Mouse (Mus musculus): ENCODE results near the gene Dph2. TPM values are rescaled to one million over a fixed set of nuclear protein-coding genes. Genes with fewer than 3 reads are reported as not detected.
A peak's percentile ranks its signal among the peaks of the same experiment; 100 is the strongest.

Dph2 gene
- polyA plus RNA-seq, 1 experiment from 2014 or later = 7.0 TPM

DNA sequence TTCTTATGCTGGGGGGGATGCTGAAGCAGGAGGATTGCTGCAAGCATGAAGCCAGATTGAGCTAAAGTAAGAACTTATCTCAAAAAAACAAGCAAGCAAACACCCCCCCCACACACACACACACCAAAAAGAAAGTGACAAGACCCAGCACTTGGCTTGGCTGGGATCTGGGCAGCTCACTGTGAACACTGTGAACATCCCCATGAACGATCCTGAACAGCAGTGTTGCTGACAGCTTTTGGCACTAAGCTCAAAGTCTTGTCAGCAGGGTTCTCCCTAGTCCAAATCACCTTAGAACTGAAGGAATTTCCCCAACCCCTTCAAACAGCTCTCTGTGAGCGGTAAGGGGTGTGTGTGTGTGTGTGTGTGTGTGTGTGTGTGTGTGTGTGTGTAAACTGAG lies 31.6 kb upstream of the Dph2 start:
- ATAC-seq (no peak), DNase-seq (ENCODE audit: low read depth, low spot score) (no peak)
- H3K27me3 ChIP-seq = no peaks in the 10 kb centered on the region
- ChIA-PET CTCF (interaction anchor here (0.9 to 1.2 kb wide), 3 partner anchors 17 to 160 kb away, joined by 3 read pairs; no protein-coding TSS in a partner anchor), POLR2A (interaction anchor here (0.9 kb wide), 1 partner anchor 67 kb away, joined by 3 read pairs; no protein-coding TSS in a partner anchor)
- in situ Hi-C loops (cut with MboI; ENCODE audit: low pct_unique_long_range_greater_than_20kb) = no loop called here
- TF ChIP-seq CTCF (IDR thresholded peaks at IDR 0.05) = no peak

GRCm38 (mm10) chr4:117921358-117921757 lies 29.5 kb upstream of the Dph2 start:
- ChIA-PET POLR2A (no interaction called here), CTCF (no interaction called here)
- TF ChIP-seq CTCF (IDR thresholded peaks at IDR 0.05) = no peak
- no peak for DNase-seq (ENCODE audit: low read depth, low spot score)
- no peaks in the 10 kb centered on the region for H3K27me3 ChIP-seq
- ATAC-seq = no peak
- in situ Hi-C loops (cut with MboI; ENCODE audit: low pct_unique_long_range_greater_than_20kb) = no loop called here

GRCm38 (mm10) chr4:117918762-117919161 lies 26.9 kb upstream of the Dph2 start:
- in situ Hi-C loops (cut with MboI; ENCODE audit: low pct_unique_long_range_greater_than_20kb) = no loop called here
- TF ChIP-seq CTCF (IDR thresholded peaks at IDR 0.05) = no peak
- H3K27me3 ChIP-seq = no peaks in the 10 kb centered on the region
- POLR2A ChIA-PET = no interaction called here
- DNase-seq (ENCODE audit: low read depth, low spot score) (no peak), ATAC-seq (no peak)
- CTCF ChIA-PET = interaction anchor here (1.0 to 1.8 kb wide), 2 partner anchors 10 to 165 kb away, joined by 3 to 6 read pairs; partner anchors contain the start of gene Artn

DNA sequence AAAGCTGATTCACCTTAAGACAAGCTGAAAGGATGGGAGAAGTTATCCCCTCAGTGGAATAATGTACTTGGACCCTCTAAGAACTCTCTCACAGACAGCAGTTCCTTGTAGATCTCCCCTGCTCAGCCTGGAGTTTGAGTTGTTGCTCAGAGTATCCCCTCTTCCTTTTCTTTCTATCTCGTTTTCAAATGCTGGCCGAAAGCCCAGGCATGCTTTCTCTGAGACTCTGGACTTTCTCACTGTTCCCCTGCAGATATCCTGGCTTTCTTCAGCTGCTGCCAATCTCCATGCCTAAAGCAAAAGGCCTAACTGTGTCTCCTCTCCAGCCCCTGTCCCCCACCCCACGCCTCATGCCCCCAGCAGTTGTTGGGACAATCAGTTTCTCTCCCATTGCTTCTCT lies 26.4 kb upstream of the Dph2 start:
- no peak for TF ChIP-seq CTCF (IDR thresholded peaks at IDR 0.05)
- in situ Hi-C loops (cut with MboI; ENCODE audit: low pct_unique_long_range_greater_than_20kb) = no loop called here
- ChIA-PET CTCF (interaction anchor here (1.0 to 1.8 kb wide), 2 partner anchors 10 to 165 kb away, joined by 3 to 6 read pairs; partner anchors contain the start of gene Artn), POLR2A (no interaction called here)
- H3K27me3 ChIP-seq = no peaks in the 10 kb centered on the region
- DNase-seq (ENCODE audit: low read depth, low spot score) = no peak
- ATAC-seq = no peak

DNA sequence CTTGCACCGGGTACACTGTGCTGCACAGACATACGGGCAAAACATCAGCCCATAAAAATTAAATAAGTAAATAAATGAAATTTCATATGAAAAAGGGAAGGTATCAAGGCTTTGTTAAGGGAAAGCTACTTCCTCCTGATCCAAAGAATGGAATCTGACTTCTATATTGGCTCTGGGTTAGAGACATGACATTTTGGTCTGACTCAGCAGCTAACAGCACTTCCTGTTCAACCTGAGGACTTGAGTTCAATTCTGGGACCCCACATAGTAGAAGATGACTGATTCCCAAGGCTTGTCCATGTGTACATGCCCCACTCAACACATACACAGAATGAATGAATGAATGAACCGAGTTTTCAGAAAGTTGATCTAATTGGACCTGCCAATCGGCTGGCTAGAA lies 26.0 kb upstream of the Dph2 start:
- no peaks in the 10 kb centered on the region for H3K27me3 ChIP-seq
- no peak for DNase-seq (ENCODE audit: low read depth, low spot score)
- no peak for ATAC-seq
- TF ChIP-seq CTCF (IDR thresholded peaks at IDR 0.05) = no peak
- in situ Hi-C loops (cut with MboI; ENCODE audit: low pct_unique_long_range_greater_than_20kb) = no loop called here
- ChIA-PET CTCF (interaction anchor here (1.0 to 1.8 kb wide), 2 partner anchors 11 to 166 kb away, joined by 3 to 6 read pairs; partner anchors contain the start of gene Artn), POLR2A (no interaction called here)

GRCm38 (mm10) chr4:117917402-117917801 lies 25.6 kb upstream of the Dph2 start:
- DNase-seq (ENCODE audit: low read depth, low spot score) = no peak
- in situ Hi-C loops (cut with MboI; ENCODE audit: low pct_unique_long_range_greater_than_20kb) = no loop called here
- no peaks in the 10 kb centered on the region for H3K27me3 ChIP-seq
- ChIA-PET CTCF (interaction anchor here (1.0 to 1.8 kb wide), 2 partner anchors 11 to 166 kb away, joined by 3 to 6 read pairs; partner anchors contain the start of gene Artn), POLR2A (no interaction called here)
- ATAC-seq = no peak
- TF ChIP-seq CTCF (IDR thresholded peaks at IDR 0.05) = no peak

DNA sequence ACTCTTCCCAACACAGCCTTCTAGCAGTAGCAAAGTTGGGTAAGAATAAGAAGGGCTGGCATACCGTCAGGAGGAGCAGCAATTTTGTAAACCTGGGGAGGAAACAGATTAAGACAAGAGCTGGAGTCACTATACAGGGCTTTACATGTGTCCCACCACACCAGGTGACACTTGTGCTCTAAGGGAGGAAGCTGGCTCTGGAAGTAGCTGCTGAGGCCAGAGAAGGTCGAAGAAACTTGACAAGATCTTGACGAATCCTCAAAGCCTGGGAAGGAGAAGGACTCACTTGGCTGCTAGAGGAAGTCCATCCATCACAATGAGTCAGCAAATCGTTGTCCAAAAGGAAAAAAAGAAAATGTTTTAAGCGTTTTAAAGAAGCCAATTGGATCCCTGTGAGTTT lies 24.6 kb upstream of the Dph2 start:
- POLR2A ChIA-PET = interaction anchor here (0.7 kb wide), 1 partner anchor 12 kb away, joined by 3 read pairs; the partner anchor contains the start of gene Artn
- CTCF ChIA-PET = interaction anchor here (1.0 to 1.2 kb wide), 2 partner anchors 11 to 57 kb away, joined by 3 to 5 read pairs; no protein-coding TSS in a partner anchor
- in situ Hi-C loops (cut with MboI; ENCODE audit: low pct_unique_long_range_greater_than_20kb) = no loop called here
- TF ChIP-seq CTCF (IDR thresholded peaks at IDR 0.05) = no peak
- ATAC-seq = no peak
- H3K27me3 ChIP-seq = no peaks in the 10 kb centered on the region
- no peak for DNase-seq (ENCODE audit: low read depth, low spot score)

DNA sequence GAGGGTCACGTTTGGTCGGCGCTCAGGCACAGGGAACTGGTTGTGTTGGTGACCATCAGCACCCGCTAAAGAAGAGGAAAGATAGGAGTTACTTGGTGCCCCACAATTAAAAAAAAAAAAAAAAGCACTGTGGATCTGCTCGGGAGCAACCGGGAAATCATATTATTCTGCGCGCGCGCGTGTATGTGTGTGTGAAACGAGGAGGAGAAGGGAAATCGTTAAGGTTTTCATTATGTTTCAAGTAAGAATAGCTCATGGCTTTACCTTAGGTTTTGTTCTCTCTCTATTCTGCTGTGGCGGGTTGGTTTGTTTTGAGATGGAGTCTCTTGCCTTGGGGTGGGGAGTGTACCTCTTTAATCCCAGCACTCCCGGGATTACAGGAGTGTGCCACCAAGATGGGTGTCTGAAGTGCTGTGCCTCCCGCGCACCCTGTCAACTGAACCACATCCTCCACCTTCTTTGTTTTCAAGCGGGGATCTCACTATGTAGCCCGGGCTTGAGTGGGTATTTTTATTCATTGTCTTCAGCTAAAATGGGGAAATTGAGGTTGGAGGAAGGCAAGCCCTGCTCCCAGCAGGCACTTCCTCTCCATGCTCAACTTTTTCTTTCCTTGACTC lies 23.8 kb upstream of the Dph2 start:
- POLR2A ChIA-PET = interaction anchor here (0.7 kb wide), 1 partner anchor 215 kb away, joined by 8 read pairs; no protein-coding TSS in a partner anchor
- in situ Hi-C loops (cut with MboI; ENCODE audit: low pct_unique_long_range_greater_than_20kb) = no loop called here
- ATAC-seq (no peak), DNase-seq (ENCODE audit: low read depth, low spot score) (no peak)
- H3K27me3 ChIP-seq = no peaks in the 10 kb centered on the region
- CTCF ChIA-PET = interaction anchor here (1.0 to 1.2 kb wide), 2 partner anchors 12 to 56 kb away, joined by 3 to 5 read pairs; no protein-coding TSS in a partner anchor
- TF ChIP-seq CTCF (IDR thresholded peaks at IDR 0.05) = no peak

DNA sequence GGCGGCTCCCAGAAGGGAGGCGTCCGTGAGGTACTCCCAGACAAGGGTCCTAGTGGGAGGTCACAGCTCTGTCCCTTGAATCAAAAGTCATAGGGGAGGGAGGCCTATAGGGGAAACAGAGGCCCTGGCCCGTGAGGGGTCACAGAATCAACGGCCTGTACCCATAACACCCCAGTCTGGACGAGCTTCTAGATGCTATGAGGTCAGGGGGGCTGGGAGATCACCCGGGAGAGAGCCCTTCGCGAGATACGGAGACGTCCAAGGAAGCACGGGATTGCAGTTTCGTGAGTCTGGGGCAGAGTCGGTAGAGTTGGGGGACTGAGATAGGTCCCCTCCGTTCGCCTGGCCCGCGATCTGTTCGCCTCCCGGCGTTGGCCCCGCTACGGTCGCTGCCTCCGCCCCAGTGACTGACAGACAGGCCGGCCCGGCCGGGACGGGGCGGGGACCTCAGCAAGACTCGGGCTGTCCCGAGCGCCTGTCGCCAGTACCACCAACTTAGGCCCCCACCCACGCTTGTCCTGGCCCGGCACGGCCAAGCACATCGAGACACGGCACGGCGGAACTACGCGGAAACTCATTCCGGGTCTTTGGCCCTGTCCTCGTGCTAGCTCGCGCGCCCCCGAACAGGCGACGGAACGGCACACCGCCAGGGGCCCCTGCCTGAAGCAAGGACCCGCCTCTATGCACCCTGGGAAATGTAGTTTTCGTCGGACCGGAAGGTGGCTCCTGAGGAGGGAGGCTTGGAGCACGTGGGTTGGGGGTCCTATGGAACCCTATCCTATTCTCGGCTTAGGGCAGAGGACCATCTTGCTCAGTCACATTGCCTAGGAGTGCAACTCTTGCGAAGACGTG lies 23.0 kb upstream of the Dph2 start, which contains the start of gene Ipo13:
Gene Ipo13 (minus strand): TSS at position 409 of the 852 bp plus-strand sequence.
- in situ Hi-C loops (cut with MboI; ENCODE audit: low pct_unique_long_range_greater_than_20kb) = no loop called here
- POLR2A ChIA-PET = interaction anchor here (1.0 kb wide), 2 partner anchors 9 to 102 kb away, joined by 3 read pairs; no protein-coding TSS in a partner anchor
- CTCF ChIA-PET = no interaction called here
- no peaks in the 10 kb centered on the region for H3K27me3 ChIP-seq
- no peak for TF ChIP-seq CTCF (IDR thresholded peaks at IDR 0.05)
- ATAC-seq = peak; percentile 74
- peak; percentile 41 for DNase-seq (ENCODE audit: low read depth, low spot score)

GRCm38 (mm10) chr4:117914031-117914430 lies 22.2 kb upstream of the Dph2 start:
- DNase-seq (ENCODE audit: low read depth, low spot score) (no peak), ATAC-seq (no peak)
- in situ Hi-C loops (cut with MboI; ENCODE audit: low pct_unique_long_range_greater_than_20kb) = no loop called here
- POLR2A ChIA-PET = interaction anchor here (0.7 to 1.0 kb wide), 4 partner anchors 8 to 103 kb away, joined by 3 to 9 read pairs (median 6); no protein-coding TSS in a partner anchor
- CTCF ChIA-PET = no interaction called here
- TF ChIP-seq CTCF (IDR thresholded peaks at IDR 0.05) = no peak
- H3K27me3 ChIP-seq = no peaks in the 10 kb centered on the region
